Mouse (Mus musculus): ENCODE data around the gene Olfr470. TPM values are rescaled to one million over a fixed set of nuclear protein-coding genes. Genes with fewer than 3 reads are reported as not detected.
"Not testable (repeated sequence)": the region's sequence is repeated elsewhere in the genome, so short reads cannot be mapped to it uniquely, and the experiment has no call there.

Gene Olfr470
- polyA plus RNA-seq (2012): not detected in 2 replicates

DNA sequence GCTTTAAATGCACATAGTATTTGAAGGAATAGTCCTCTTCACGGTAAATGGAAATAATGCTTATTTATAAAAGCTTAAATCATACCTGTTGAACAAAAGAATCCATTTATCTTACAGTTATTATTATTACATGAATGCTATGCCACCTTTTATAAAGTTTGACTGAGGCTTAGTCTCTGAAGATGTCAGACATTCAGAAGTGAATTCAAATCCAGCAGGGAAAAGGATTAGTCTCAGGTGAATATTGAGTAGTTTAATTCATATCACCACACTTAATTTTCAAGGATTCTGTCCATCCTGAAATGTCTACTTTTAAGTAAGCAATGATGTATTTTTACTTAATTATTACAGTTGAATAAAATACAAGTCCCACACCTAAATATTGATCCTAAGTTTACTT lies at the start of gene Olfr470:
Gene Olfr470 (minus strand): TSS at position 101 of the 400 bp plus-strand sequence.
- H3K4me1 ChIP-seq (ENCODE audit: control insufficient read depth): not testable (repeated sequence)

DNA sequence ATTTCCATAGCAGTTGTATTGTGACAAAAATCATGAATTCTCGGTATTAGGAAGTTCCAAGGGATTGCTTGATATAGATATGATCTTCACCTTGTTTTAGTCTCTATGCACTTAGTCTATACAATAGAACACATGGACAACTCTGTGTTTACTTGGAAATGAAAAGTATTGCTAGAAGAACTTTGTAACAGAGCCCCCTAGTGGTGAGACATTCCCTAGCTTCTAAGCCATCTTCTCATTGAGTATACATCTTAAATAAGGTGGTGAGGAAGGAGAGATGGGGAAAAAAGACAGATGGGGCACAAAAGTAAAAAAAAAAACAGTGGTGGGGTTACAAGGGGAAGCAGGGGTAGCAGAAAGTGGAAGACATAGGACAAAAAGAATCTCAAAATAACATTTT lies 5.6 kb downstream of the Olfr470 start:
- no peak for TF ChIP-seq TAL1 (IDR thresholded peaks at IDR 0.05; ENCODE audit: low read length)
- TF ChIP-seq GATA1 (IDR thresholded peaks at IDR 0.05; ENCODE audit: low read length): no peak

More for the DNA sequence above, at the start of gene Olfr470:
- H3K4me3 ChIP-seq (replicated peaks); H3K9me3 ChIP-seq (ENCODE audit: control insufficient read depth, low read length); H3K36me3 ChIP-seq (ENCODE audit: control insufficient read depth); H3K27me3 ChIP-seq (ENCODE audit: control insufficient read depth): not testable (repeated sequence)

GRCm38 (mm10) chr7:107825441-107825840 lies 21.8 kb downstream of the Olfr470 start, which contains the start of gene Olfr469:
Gene Olfr469 (minus strand): TSS chr7:107825541.
- not testable (repeated sequence) for H3K9me3 ChIP-seq (ENCODE audit: control insufficient read depth, low read length); H3K4me3 ChIP-seq (replicated peaks); H3K27me3 ChIP-seq (ENCODE audit: control insufficient read depth); H3K4me1 ChIP-seq (ENCODE audit: control insufficient read depth); H3K36me3 ChIP-seq (ENCODE audit: control insufficient read depth)

More for the DNA sequence above, 5.6 kb downstream of the Olfr470 start:
- H3K4me3 ChIP-seq (replicated peaks): no peak overlapping the region
- H3K36me3 ChIP-seq (ENCODE audit: control insufficient read depth): no peaks in the 10 kb centered on the region
- no peaks in the 10 kb centered on the region for H3K4me1 ChIP-seq (ENCODE audit: control insufficient read depth)
- H3K27me3 ChIP-seq (ENCODE audit: control insufficient read depth): no peaks in the 10 kb centered on the region
- no peaks in the 10 kb centered on the region for H3K9me3 ChIP-seq (ENCODE audit: control insufficient read depth, low read length)

- not testable (repeated sequence) for H3K36me3 ChIP-seq (ENCODE audit: control insufficient read depth); H3K27me3 ChIP-seq (ENCODE audit: control insufficient read depth); H3K9me3 ChIP-seq (ENCODE audit: control insufficient read depth, low read length); H3K4me1 ChIP-seq (ENCODE audit: control insufficient read depth); H3K4me3 ChIP-seq (replicated peaks)
Measured at GRCm38 (mm10) chr7:107823867-107824266, 23.4 kb downstream of the Olfr470 start.

- Histone ChIP-seq H3K4me1 (ENCODE audit: control insufficient read depth) (no peaks in the 10 kb centered on the region), H3K9me3 (ENCODE audit: control insufficient read depth, low read length) (no peaks in the 10 kb centered on the region; the same call in 1 of the 2 replicates), H3K36me3 (ENCODE audit: control insufficient read depth) (no peaks in the 10 kb centered on the region), H3K27me3 (ENCODE audit: control insufficient read depth) (no peaks in the 10 kb centered on the region), H3K4me3 (replicated peaks) (no peak overlapping the region)
- TF ChIP-seq TAL1 (IDR thresholded peaks at IDR 0.05; ENCODE audit: low read length): no peak
- no peak for TF ChIP-seq GATA1 (IDR thresholded peaks at IDR 0.05; ENCODE audit: low read length)
Measured at GRCm38 (mm10) chr7:107819442-107819841, 27.8 kb downstream of the Olfr470 start.

- no peak within 1 kb of the TSS for H3K4me3 ChIP-seq (replicated peaks)
- H3K27me3 ChIP-seq (ENCODE audit: control insufficient read depth): no peaks in the 10 kb centered on the region
- TF ChIP-seq GATA1 (IDR thresholded peaks at IDR 0.05; ENCODE audit: low read length): no peak
- no peak for TF ChIP-seq TAL1 (IDR thresholded peaks at IDR 0.05; ENCODE audit: low read length)
- H3K36me3 ChIP-seq (ENCODE audit: control insufficient read depth): no peaks in the 10 kb centered on the region
- no peaks in the 10 kb centered on the region for H3K9me3 ChIP-seq (ENCODE audit: control insufficient read depth, low read length)
- no peaks in the 10 kb centered on the region for H3K4me1 ChIP-seq (ENCODE audit: control insufficient read depth)
Measured at GRCm38 (mm10) chr7:107811963-107812362, 35.3 kb downstream of the Olfr470 start, which contains the start of gene Olfr467. Gene Olfr467 (plus strand): TSS chr7:107812263.

DNA sequence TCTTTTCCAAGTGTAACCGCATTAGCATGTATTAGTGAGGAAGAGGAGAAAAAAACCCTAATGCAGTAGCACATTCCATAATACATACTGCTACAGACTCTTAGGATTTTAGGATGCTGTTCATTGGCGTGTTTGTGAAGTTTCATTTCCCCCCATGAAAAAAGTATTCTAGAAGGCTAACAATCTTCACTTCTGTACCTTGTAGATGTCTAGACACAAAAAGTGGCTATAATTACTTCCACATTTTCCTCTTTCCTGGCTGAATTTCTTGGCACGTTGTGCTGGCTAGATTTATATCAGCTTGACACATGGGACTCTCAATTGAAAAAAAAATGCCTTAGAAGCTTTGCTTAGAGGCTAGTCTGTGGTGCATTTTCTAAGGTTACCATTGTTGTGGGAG lies 45.2 kb downstream of the Olfr470 start:
- TF ChIP-seq TAL1 (IDR thresholded peaks at IDR 0.05; ENCODE audit: low read length) (no peak), GATA1 (IDR thresholded peaks at IDR 0.05; ENCODE audit: low read length) (no peak)
- Histone ChIP-seq H3K4me3 (replicated peaks) (no peak overlapping the region), H3K27me3 (ENCODE audit: control insufficient read depth) (no peaks in the 10 kb centered on the region), H3K36me3 (ENCODE audit: control insufficient read depth) (no peaks in the 10 kb centered on the region), H3K9me3 (ENCODE audit: control insufficient read depth, low read length) (0 out of 2 replicates have a peak, but pooled peaks cover 2% of the 10 kb centered on the region), H3K4me1 (ENCODE audit: control insufficient read depth) (no peaks in the 10 kb centered on the region)

GRCm38 (mm10) chr7:107801108-107801507 lies 46.2 kb downstream of the Olfr470 start, which contains the start of gene Ovch2:
Gene Ovch2 (minus strand): TSS chr7:107801208.
- H3K36me3 ChIP-seq (ENCODE audit: control insufficient read depth): no peaks in the 10 kb centered on the region
- no peaks in the 10 kb centered on the region for H3K4me1 ChIP-seq (ENCODE audit: control insufficient read depth)
- H3K9me3 ChIP-seq (ENCODE audit: control insufficient read depth, low read length): 0 out of 2 replicates have a peak, but pooled peaks cover 2% of the 10 kb centered on the region
- no peaks in the 10 kb centered on the region for H3K27me3 ChIP-seq (ENCODE audit: control insufficient read depth)
- no peak for TF ChIP-seq TAL1 (IDR thresholded peaks at IDR 0.05; ENCODE audit: low read length)
- no peak for TF ChIP-seq GATA1 (IDR thresholded peaks at IDR 0.05; ENCODE audit: low read length)
- H3K4me3 ChIP-seq (replicated peaks): no peak within 1 kb of the TSS

DNA sequence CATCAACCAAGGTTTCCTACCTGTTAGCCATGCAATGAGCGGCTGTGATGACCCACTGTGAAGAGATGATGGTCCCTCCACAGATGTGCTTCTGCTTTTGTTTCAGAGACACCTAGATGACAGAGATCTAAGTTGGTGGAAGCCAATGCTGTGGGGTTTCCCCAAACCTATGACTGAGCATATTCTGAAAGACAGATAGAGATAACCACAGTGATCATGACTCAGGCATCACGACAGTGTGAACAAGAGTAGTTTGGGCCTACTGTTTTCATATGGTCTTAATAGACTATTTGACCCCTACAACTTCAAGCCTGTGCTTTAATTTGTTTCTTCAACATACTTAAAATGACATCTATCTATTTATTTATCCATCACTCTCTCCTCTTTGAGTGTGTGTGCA lies 50.8 kb downstream of the Olfr470 start:
- H3K36me3 ChIP-seq (ENCODE audit: control insufficient read depth): no peaks in the 10 kb centered on the region
- H3K4me1 ChIP-seq (ENCODE audit: control insufficient read depth): no peaks in the 10 kb centered on the region
- H3K9me3 ChIP-seq (ENCODE audit: control insufficient read depth, low read length): no peaks in the 10 kb centered on the region
- H3K27me3 ChIP-seq (ENCODE audit: control insufficient read depth): no peaks in the 10 kb centered on the region
- H3K4me3 ChIP-seq (replicated peaks): no peak overlapping the region
- TF ChIP-seq GATA1 (IDR thresholded peaks at IDR 0.05; ENCODE audit: low read length) (no peak), TAL1 (IDR thresholded peaks at IDR 0.05; ENCODE audit: low read length) (no peak)

Other genes with a start within 250 kb of the Olfr470 start
- not detected in 2 replicates for gene 5330417H12Rik, start 222.3 kb downstream of the Olfr470 start, polyA plus RNA-seq (2012)
- 0.02 TPM in 1 of 2 replicates, not detected in the other for gene Cyb5r2, start 89.5 kb downstream of the Olfr470 start, polyA plus RNA-seq (2012)
- gene Ovch2, start 46.3 kb downstream of the Olfr470 start, polyA plus RNA-seq (2012): not detected in 2 replicates
- gene Olfr467, start 35.2 kb downstream of the Olfr470 start, polyA plus RNA-seq (2012): not detected in 2 replicates
- not detected in 2 replicates for gene Olfr469, start 21.9 kb downstream of the Olfr470 start, polyA plus RNA-seq (2012)
- gene Olfr472, start 50.4 kb upstream of the Olfr470 start, polyA plus RNA-seq (2012): 0.01 TPM in 1 of 2 replicates, not detected in the other
- not detected in 2 replicates for gene Olfr473, start 83.0 kb upstream of the Olfr470 start, polyA plus RNA-seq (2012)
- gene Olfr474, start 107.2 kb upstream of the Olfr470 start, polyA plus RNA-seq (2012): not detected in 2 replicates
- gene Olfr476, start 117.3 kb upstream of the Olfr470 start, polyA plus RNA-seq (2012): not detected in 2 replicates
- not detected in 2 replicates for gene Olfr477, start 139.2 kb upstream of the Olfr470 start, polyA plus RNA-seq (2012)
- not detected in 2 replicates for gene Olfr478, start 186.5 kb upstream of the Olfr470 start, polyA plus RNA-seq (2012)
- not detected in 2 replicates for gene Olfr479, start 203.2 kb upstream of the Olfr470 start, polyA plus RNA-seq (2012)
- gene Olfr480, start 219.9 kb upstream of the Olfr470 start, polyA plus RNA-seq (2012): not detected in 2 replicates
- not detected in 2 replicates for gene Olfr481, start 232.4 kb upstream of the Olfr470 start, polyA plus RNA-seq (2012)

All from erythroblast, embryonic 14.5 days (primary cell).